Mouse (Mus musculus) adrenal gland, postnatal 10 days (tissue): ENCODE data around the gene Sema4c. TPM values are rescaled to one million over a fixed set of nuclear protein-coding genes. Genes with fewer than 3 reads are reported as not detected.
A peak's percentile ranks its signal among the peaks of the same experiment; 100 is the strongest.

Experiments used
- DNase-seq: peaks from one replicate; pipeline ENCODE4 v3.0.0; 2021; ENCODE audit warnings: mixed read lengths
- total RNA-seq, 2 experiments: library from RNA; stranded (reverse); gene quantifications; 2 replicates each; pipeline ENCODE4 v1.2.3; 2021

The Sema4c gene
- total RNA-seq, 2 experiments from 2014 or later = 27.3 to 28.9 TPM

GRCm38 (mm10) chr1:36535477-36536396 is 22.4 kb downstream of the Sema4c start:
- DNase-seq = peak; percentile 83

- no peak for DNase-seq
These were observed 23.5 kb downstream of the Sema4c start for GRCm38 (mm10) chr1:36534595-36535058.

GRCm38 (mm10) chr1:36533546-36533945 is 24.6 kb downstream of the Sema4c start:
- no peak for DNase-seq

GRCm38 (mm10) chr1:36531461-36531860 is 26.7 kb downstream of the Sema4c start:
- no peak for DNase-seq

- peak; percentile 55 for DNase-seq
These were observed 27.2 kb downstream of the Sema4c start for GRCm38 (mm10) chr1:36530962-36531361.

GRCm38 (mm10) chr1:36530485-36530884 is 27.7 kb downstream of the Sema4c start:
- DNase-seq = no peak

GRCm38 (mm10) chr1:36529875-36530274 is 28.3 kb downstream of the Sema4c start:
- no peak for DNase-seq

- DNase-seq = no peak
These were observed 28.9 kb downstream of the Sema4c start for GRCm38 (mm10) chr1:36529274-36529673.

GRCm38 (mm10) chr1:36528351-36528750 is 29.8 kb downstream of the Sema4c start:
- DNase-seq = peak; percentile 50

GRCm38 (mm10) chr1:36526903-36527302 is 31.2 kb downstream of the Sema4c start:
- no peak for DNase-seq

- no peak for DNase-seq
These were observed 32.4 kb downstream of the Sema4c start for GRCm38 (mm10) chr1:36525774-36526173.

GRCm38 (mm10) chr1:36524058-36524457 is 34.1 kb downstream of the Sema4c start:
- no peak for DNase-seq

GRCm38 (mm10) chr1:36523332-36524013 is 34.7 kb downstream of the Sema4c start:
- DNase-seq = no peak

- DNase-seq = no peak
These were observed 35.9 kb downstream of the Sema4c start for GRCm38 (mm10) chr1:36522210-36522609.

- DNase-seq = no peak
These were observed 38.5 kb downstream of the Sema4c start for GRCm38 (mm10) chr1:36519626-36520025.

GRCm38 (mm10) chr1:36518259-36518658 is 39.9 kb downstream of the Sema4c start:
- no peak for DNase-seq

- DNase-seq = peak; percentile 48
These were observed 44.4 kb downstream of the Sema4c start for GRCm38 (mm10) chr1:36513718-36514117.

GRCm38 (mm10) chr1:36513310-36513709 is 44.8 kb downstream of the Sema4c start:
- peak; percentile 31 for DNase-seq

GRCm38 (mm10) chr1:36512966-36513280 is 45.2 kb downstream of the Sema4c start:
- no peak for DNase-seq

GRCm38 (mm10) chr1:36512089-36512965 is 45.8 kb downstream of the Sema4c start:
- peak; percentile 67 for DNase-seq

GRCm38 (mm10) chr1:36511289-36512021 is 46.7 kb downstream of the Sema4c start, which contains the start of gene Cnnm3:
TSS of gene Cnnm3 (plus strand) at chr1:36511867.
- peak; percentile 100 for DNase-seq

- DNase-seq = no peak
These were observed 49.9 kb downstream of the Sema4c start for GRCm38 (mm10) chr1:36508238-36508637.
